Mouse (Mus musculus) heart, adult 2 months (tissue): ENCODE data around the gene Pik3cd. TPM values are rescaled to one million over a fixed set of nuclear protein-coding genes. Genes with fewer than 3 reads are reported as not detected.
A peak's percentile ranks its signal among the peaks of the same experiment; 100 is the strongest.

Source experiments
- DNase-seq, 2 experiments: peaks; one replicate each; pipeline ENCODE4 v3.0.0; 2021
- H3K27ac ChIP-seq: fragments of 200-600 bp; 2 replicates; pipeline ENCODE4 v1.8.1; 2022
- H3K27me3 ChIP-seq: fragments of 200-500 bp; 2 replicates; pipeline ENCODE4 v1.6.1; 2012; ENCODE audit warnings: mild to moderate bottlenecking, low read length, inconsistent platforms, mixed read lengths; ENCODE audit not compliant: control insufficient read depth, insufficient read depth
- H3K36me3 ChIP-seq: fragments of 200-500 bp; 2 replicates; pipeline ENCODE4 v1.6.1; 2012; ENCODE audit warnings: low read length, inconsistent platforms; ENCODE audit not compliant: control insufficient read depth, insufficient read depth
- H3K4me1 ChIP-seq: fragments of 200-500 bp; 2 replicates; pipeline ENCODE4 v1.6.1; 2011; ENCODE audit warnings: low read length; ENCODE audit not compliant: control insufficient read depth, insufficient read depth
- H3K4me3 ChIP-seq: fragments of 200-600 bp; 2 replicates; pipeline ENCODE4 v1.8.1; 2022
- H3K79me2 ChIP-seq: fragments of 200-500 bp; replicated peaks from 2 replicates; pipeline ENCODE4 v1.6.1; 2012; ENCODE audit warnings: mild to moderate bottlenecking, inconsistent platforms, low read length, moderate library complexity, mixed read lengths; ENCODE audit not compliant: control insufficient read depth, insufficient read depth
- H3K9ac ChIP-seq: fragments of 200-500 bp; 2 replicates; pipeline ENCODE4 v1.6.1; 2012; ENCODE audit warnings: low read depth, mild to moderate bottlenecking, control low read depth, inconsistent platforms, low read length, mixed read lengths
- CTCF ChIP-seq: fragments of 200-600 bp; IDR thresholded peaks from 2 replicates; pipeline ENCODE4 v1.8.1; 2022; ENCODE audit warnings: antibody characterized with exemption, mild to moderate bottlenecking, moderate library complexity
- EP300 ChIP-seq: fragments of 200-500 bp; IDR thresholded peaks from 2 replicates; pipeline ENCODE4 v1.6.1; 2011; ENCODE audit warnings: low read depth, low read length, control low read depth; ENCODE audit not compliant: insufficient read depth
- POLR2A ChIP-seq: fragments of 200-500 bp; IDR thresholded peaks from 2 replicates; pipeline ENCODE4 v1.6.1; 2011; ENCODE audit warnings: mild to moderate bottlenecking, low read depth, low read length, control low read depth; ENCODE audit not compliant: insufficient read depth
- WGBS: fragments of 180-500 bp; shearing (Covaris S2); methylation state at CpG from one replicate; pipeline ENCODE4 v1.1.7; 2018; 5-methylcytosine and 5-hydroxymethylcytosine counted together
- intact Hi-C: fragments of 180-260 bp; cut with DNase I; formaldehyde crosslinking; loops from one replicate; pipeline ENCODE4 v1.15.1; 2025
- polyA plus RNA-seq: library from polyadenylated mRNA; depleted of rRNA; stranded (reverse); fragments of >200 nt; gene quantifications from 2 replicates; pipeline ENCODE4 v1.2.3, GENCODE M21; 2012
- total RNA-seq, 2 experiments: library from RNA; stranded (reverse); gene quantifications; 2 replicates each; pipeline ENCODE4 v1.2.3; 2021

Pik3cd gene
- total and polyA plus RNA-seq, 3 experiments = 3.4 to 4.7 (median 4.2) TPM

GRCm38 (mm10) chr4:149698197-149698821 lies 4.1 kb downstream of the Pik3cd start:
- Histone ChIP-seq H3K27ac (peak overlapping the region; percentile 67), H3K9ac (peak overlapping the region; percentile 80), H3K79me2 (no peaks in the 10 kb centered on the region), H3K4me1 (peaks cover 8% of the 10 kb centered on the region), H3K4me3 (peak overlapping the region; percentile 57), H3K36me3 (no peaks in the 10 kb centered on the region), H3K27me3 (no peaks in the 10 kb centered on the region)
- intact Hi-C loops = loop anchor here (1.0 kb wide), 1 partner anchor 12 kb away; no protein-coding TSS in a partner anchor
- DNase-seq = peak; percentile 77 to 85
- peak; percentile 80 for TF ChIP-seq CTCF
- no peak for TF ChIP-seq EP300
- TF ChIP-seq POLR2A = peak; percentile 70
- WGBS = 3% methylated on average over 35 of the region's 35 CpGs

- WGBS = 25% methylated on average over 15 of the region's 15 CpGs
- peak overlapping the region; percentile 80 for H3K9ac ChIP-seq
- H3K79me2 ChIP-seq = no peaks in the 10 kb centered on the region
- intact Hi-C loops = loop anchor here (1.0 kb wide), 1 partner anchor 13 kb away; no protein-coding TSS in a partner anchor
- no peaks in the 10 kb centered on the region for H3K27me3 ChIP-seq
- H3K36me3 ChIP-seq = no peaks in the 10 kb centered on the region
- H3K4me1 ChIP-seq = peaks cover 5% of the 10 kb centered on the region
- peak overlapping the region; percentile 67 for H3K27ac ChIP-seq
- no peak for DNase-seq
- peak overlapping the region; percentile 57 for H3K4me3 ChIP-seq
- no peak for TF ChIP-seq EP300
Observed at GRCm38 (mm10) chr4:149697506-149698196, 4.7 kb downstream of the Pik3cd start.

- TF ChIP-seq EP300 = no peak
- TF ChIP-seq POLR2A = no peak
- TF ChIP-seq CTCF = peak; percentile 26; the same call in 1 of the 2 replicates
- intact Hi-C loops = no loop called here
- H3K4me1 ChIP-seq = peaks cover 2% of the 10 kb centered on the region
- no peaks in the 10 kb centered on the region for H3K79me2 ChIP-seq
- H3K4me3 ChIP-seq = no peak overlapping the region
- WGBS = 27% methylated on average over 16 of the region's 16 CpGs
- no peak overlapping the region for H3K9ac ChIP-seq
- no peaks in the 10 kb centered on the region for H3K36me3 ChIP-seq
- DNase-seq = peak; percentile 39 to 42
- no peak overlapping the region for H3K27ac ChIP-seq
- no peaks in the 10 kb centered on the region for H3K27me3 ChIP-seq
Observed at GRCm38 (mm10) chr4:149696189-149696971, 6.0 kb downstream of the Pik3cd start.

- no peaks in the 10 kb centered on the region for H3K79me2 ChIP-seq
- H3K4me3 ChIP-seq = no peak overlapping the region
- 71% methylated on average over 8 of the region's 8 CpGs for WGBS
- DNase-seq = no peak
- H3K36me3 ChIP-seq = no peaks in the 10 kb centered on the region
- no peaks in the 10 kb centered on the region for H3K27me3 ChIP-seq
- intact Hi-C loops = no loop called here
- no peak overlapping the region for H3K9ac ChIP-seq
- no peak overlapping the region for H3K27ac ChIP-seq
- H3K4me1 ChIP-seq = 0 out of 2 replicates have a peak, but pooled peaks cover 1% of the 10 kb centered on the region
- TF ChIP-seq POLR2A = no peak
- TF ChIP-seq EP300 = no peak
- TF ChIP-seq CTCF = no peak
Observed at GRCm38 (mm10) chr4:149691368-149691767, 11.0 kb downstream of the Pik3cd start.

- no peak for DNase-seq
- no peak for TF ChIP-seq CTCF
- WGBS = 35% methylated on average over 8 of the region's 8 CpGs
- Histone ChIP-seq H3K27ac (no peak overlapping the region), H3K9ac (no peak overlapping the region), H3K4me3 (no peak overlapping the region), H3K79me2 (no peaks in the 10 kb centered on the region), H3K36me3 (no peaks in the 10 kb centered on the region), H3K27me3 (no peaks in the 10 kb centered on the region), H3K4me1 (0 out of 2 replicates have a peak, but pooled peaks cover 1% of the 10 kb centered on the region)
- intact Hi-C loops = no loop called here
Observed at GRCm38 (mm10) chr4:149690828-149691280, 11.5 kb downstream of the Pik3cd start.
